ENCODE assay signal across 8 mouse cellular contexts in the genomic region with DNA sequence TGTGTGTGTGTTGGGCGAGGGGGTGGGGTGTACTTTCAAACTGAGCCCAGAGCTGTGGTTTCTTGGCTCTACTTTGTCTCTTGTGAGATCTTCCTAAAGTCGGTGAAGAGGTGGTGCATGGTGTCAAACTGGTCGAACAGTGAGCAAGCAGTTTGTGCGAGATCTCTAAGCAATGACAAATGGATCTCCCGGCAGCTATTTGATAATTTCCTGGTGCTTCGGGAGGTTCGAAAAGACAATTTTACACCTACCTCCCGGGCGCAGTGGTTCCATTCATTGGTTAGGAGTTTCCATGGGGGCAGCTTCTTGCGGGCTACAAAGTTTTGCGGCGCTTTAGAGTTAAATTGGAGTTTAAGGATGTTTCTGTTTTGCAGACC.
A peak's percentile ranks its signal among the peaks of the same experiment; 100 is the strongest.
DNase-seq lines count a peak whose midpoint lies in the region; ATAC-seq lines count a peak whose summit lies in the region.

No protein-coding gene starts in this region.

- DNase-seq in lung, postnatal 25 days (ENCODE audit: low spot score), result no peak
- no peak for DNase-seq in embryonic facial prominence, embryonic 14.5 days (ENCODE audit: low spot score)
- no peak for DNase-seq in right cerebral cortex, postnatal 4 days
- no peak for DNase-seq in ovary, postnatal 10 days (ENCODE audit: low spot score)
- no peak for DNase-seq in layer of hippocampus, adult 8-10 months (ENCODE audit: low spot score in 2 of 2)

- peak overlapping the region; percentile 76 for H3K4me2 ChIP-seq in lung, embryonic 15.5 days
- H3K4me2 ChIP-seq in embryonic facial prominence, embryonic 14.5 days (ENCODE audit: low read depth, low read length), result peak overlapping the region; percentile 83
- peak overlapping the region; percentile 83 for H3K4me2 ChIP-seq in intestine, embryonic 15.5 days (replicated peaks)
- H3K4me2 ChIP-seq in neural tube, embryonic 13.5 days, result peak overlapping the region; percentile 86

- ATAC-seq in lung, embryonic 15.5 days (ENCODE audit: borderline replicate concordance, extremely low read depth, low FRiP score, low TSS enrichment), result peak; percentile 24
- no peak; the same call in 1 of the 2 replicates for ATAC-seq in embryonic facial prominence, embryonic 14.5 days (ENCODE audit: low read depth)
- peak; percentile 54 for ATAC-seq in intestine, embryonic 15.5 days
- ATAC-seq in neural tube, embryonic 13.5 days (ENCODE audit: low read depth), result 0 out of 2 replicates have a peak, but pooled peaks have one; percentile 5

- peak overlapping the region; percentile 50 for H3K4me3 ChIP-seq in lung, embryonic 15.5 days
- peak overlapping the region; percentile 60 for H3K4me3 ChIP-seq in embryonic facial prominence, embryonic 14.5 days (ENCODE audit: low read depth, low read length)
- H3K4me3 ChIP-seq in intestine, embryonic 15.5 days (replicated peaks), result peak overlapping the region; percentile 52
- H3K4me3 ChIP-seq in neural tube, embryonic 13.5 days, result peak overlapping the region; percentile 44

- 1% methylated on average over 12 of the region's 12 CpGs for WGBS in lung, embryonic 15.5 days
- WGBS in embryonic facial prominence, embryonic 14.5 days, result under 1% methylated on average over 11 of the region's 12 CpGs
- under 1% methylated on average over 12 of the region's 12 CpGs for WGBS in intestine, embryonic 15.5 days
- under 1% methylated on average over 12 of the region's 12 CpGs for WGBS in neural tube, embryonic 13.5 days

- H3K4me1 ChIP-seq in lung, embryonic 15.5 days, result peaks cover 29% of the 10 kb centered on the region
- no peaks in the 10 kb centered on the region; the same call in 1 of the 2 replicates for H3K4me1 ChIP-seq in embryonic facial prominence, embryonic 14.5 days (ENCODE audit: control insufficient read depth, insufficient read depth, low read length)
- H3K4me1 ChIP-seq in intestine, embryonic 15.5 days (replicated peaks), result peaks cover 10% of the 10 kb centered on the region; the same call in 1 of the 2 replicates
- H3K4me1 ChIP-seq in neural tube, embryonic 13.5 days (replicated peaks), result peaks cover 19% of the 10 kb centered on the region

- peak overlapping the region; percentile 45 for H3K9ac ChIP-seq in lung, embryonic 15.5 days
- peak overlapping the region; percentile 74 for H3K9ac ChIP-seq in embryonic facial prominence, embryonic 14.5 days (ENCODE audit: low read depth, low read length)
- H3K9ac ChIP-seq in intestine, embryonic 15.5 days, result peak overlapping the region; percentile 56
- H3K9ac ChIP-seq in neural tube, embryonic 13.5 days, result peak overlapping the region; percentile 63

- H3K27me3 ChIP-seq in lung, embryonic 15.5 days, result no peaks in the 10 kb centered on the region
- no peaks in the 10 kb centered on the region for H3K27me3 ChIP-seq in embryonic facial prominence, embryonic 14.5 days (replicated peaks; ENCODE audit: control insufficient read depth, insufficient read depth, low read length)
- H3K27me3 ChIP-seq in intestine, embryonic 15.5 days (replicated peaks), result no peaks in the 10 kb centered on the region
- H3K27me3 ChIP-seq in neural tube, embryonic 13.5 days, result peaks cover 20% of the 10 kb centered on the region

- no peaks in the 10 kb centered on the region for H3K9me3 ChIP-seq in lung, embryonic 15.5 days
- no peaks in the 10 kb centered on the region for H3K9me3 ChIP-seq in embryonic facial prominence, embryonic 14.5 days (ENCODE audit: control insufficient read depth, low read length)
- H3K9me3 ChIP-seq in intestine, embryonic 15.5 days, result no peaks in the 10 kb centered on the region
- H3K9me3 ChIP-seq in neural tube, embryonic 13.5 days, result no peaks in the 10 kb centered on the region

- H3K36me3 ChIP-seq in lung, embryonic 15.5 days, result no peaks in the 10 kb centered on the region
- no peaks in the 10 kb centered on the region for H3K36me3 ChIP-seq in embryonic facial prominence, embryonic 14.5 days (ENCODE audit: control insufficient read depth, insufficient read depth, low read length)
- no peaks in the 10 kb centered on the region for H3K36me3 ChIP-seq in intestine, embryonic 15.5 days
- no peaks in the 10 kb centered on the region for H3K36me3 ChIP-seq in neural tube, embryonic 13.5 days

- H3K27ac ChIP-seq in lung, embryonic 15.5 days, result peak overlapping the region; percentile 86
- H3K27ac ChIP-seq in embryonic facial prominence, embryonic 14.5 days (replicated peaks; ENCODE audit: low read depth, low read length), result peak overlapping the region; percentile 84
- peak overlapping the region; percentile 89 for H3K27ac ChIP-seq in intestine, embryonic 15.5 days
- H3K27ac ChIP-seq in neural tube, embryonic 13.5 days (replicated peaks), result no peak overlapping the region
